Mouse (Mus musculus) liver (tissue): ENCODE results near the gene Adcy7.

Experiments
- DNase-seq: peaks from one replicate; pipeline ENCODE4 v3.0.0-alpha.2; 2020; ENCODE audit warnings: mixed read lengths

Gene Adcy7

DNA sequence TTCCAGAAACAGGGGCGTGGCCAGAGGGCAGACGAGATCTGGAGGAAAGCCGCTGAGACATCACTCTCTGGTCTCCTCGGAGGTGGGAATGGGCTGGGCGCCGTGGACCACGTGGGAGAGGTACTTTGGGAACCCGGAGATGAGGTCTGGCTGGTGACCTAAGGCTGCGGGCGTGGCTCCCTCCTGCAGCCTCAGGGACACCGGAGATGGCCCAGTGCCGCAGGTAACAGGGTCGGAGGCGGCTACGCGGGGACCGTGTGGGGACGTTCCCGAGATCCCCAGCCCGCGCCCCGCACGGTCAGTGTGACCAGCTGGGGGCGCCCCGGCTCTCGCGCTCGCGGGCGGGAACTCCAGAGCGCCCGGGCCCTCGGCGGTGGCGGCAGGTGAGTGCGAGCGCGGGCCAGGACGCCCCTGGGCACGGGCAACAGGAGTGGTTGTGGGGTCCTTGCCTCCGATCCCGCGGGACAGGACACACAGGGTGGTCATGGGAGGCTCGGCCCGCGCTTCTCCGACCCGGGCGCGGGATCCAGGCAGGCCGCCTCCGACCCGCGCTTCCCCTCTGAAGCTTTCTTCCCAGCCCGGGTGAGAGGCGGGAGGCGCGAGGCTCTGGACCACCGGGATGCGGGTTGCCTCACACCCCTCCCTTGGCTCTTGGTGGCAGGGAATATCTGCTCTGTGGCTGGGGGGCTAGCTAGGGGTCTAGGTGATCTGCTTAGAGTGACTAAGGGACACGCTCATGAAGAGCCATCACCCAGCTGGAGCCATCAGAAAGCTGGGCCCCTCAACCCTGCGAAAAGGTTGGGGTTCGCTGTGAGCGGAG, at the start of gene Adcy7:
Gene Adcy7 (plus strand): TSS at position 173 of the 820 bp plus-strand sequence.
- peak; percentile 77 for DNase-seq

DNA sequence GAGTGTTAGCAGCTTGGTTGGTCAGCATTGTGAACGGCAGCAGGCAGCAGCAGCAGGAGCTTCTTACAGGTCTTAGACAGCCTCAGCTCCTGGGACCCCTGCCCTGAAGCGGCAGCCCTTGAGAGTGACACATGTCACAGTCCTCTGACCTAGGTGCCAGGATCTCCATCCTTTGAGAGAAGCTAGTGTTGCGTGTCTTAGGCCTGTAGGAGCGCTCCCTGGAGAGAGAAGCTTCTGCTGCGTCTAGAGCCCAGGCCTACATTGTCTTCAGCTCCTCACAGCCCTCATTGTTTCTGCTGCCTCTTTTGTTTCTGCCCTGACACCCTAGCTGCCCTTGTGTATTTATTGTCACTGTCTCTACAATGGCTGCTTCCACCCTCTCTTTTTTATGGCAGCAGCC, 46.8 kb upstream of the Adcy7 start:
- DNase-seq = no peak

DNA sequence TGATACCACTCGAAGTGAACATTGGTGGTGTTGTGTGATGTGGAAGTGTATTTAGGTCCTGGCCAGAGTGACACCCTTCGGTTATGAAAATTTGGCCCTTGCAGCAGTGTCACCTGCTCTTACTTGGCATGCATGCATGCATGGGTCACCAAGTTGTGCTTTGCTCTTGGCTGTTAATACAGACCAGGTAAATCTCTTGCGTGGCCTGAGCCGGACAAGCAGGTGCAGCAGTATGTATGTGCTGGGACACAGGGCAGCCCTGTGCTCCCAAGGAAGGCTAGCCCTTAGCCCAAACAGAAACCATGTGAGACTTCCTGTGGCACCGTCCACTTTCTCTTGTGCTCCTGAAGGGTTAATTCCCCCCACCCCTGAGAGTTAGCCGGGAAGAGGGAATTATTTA, 44.4 kb upstream of the Adcy7 start:
- DNase-seq = no peak

DNA sequence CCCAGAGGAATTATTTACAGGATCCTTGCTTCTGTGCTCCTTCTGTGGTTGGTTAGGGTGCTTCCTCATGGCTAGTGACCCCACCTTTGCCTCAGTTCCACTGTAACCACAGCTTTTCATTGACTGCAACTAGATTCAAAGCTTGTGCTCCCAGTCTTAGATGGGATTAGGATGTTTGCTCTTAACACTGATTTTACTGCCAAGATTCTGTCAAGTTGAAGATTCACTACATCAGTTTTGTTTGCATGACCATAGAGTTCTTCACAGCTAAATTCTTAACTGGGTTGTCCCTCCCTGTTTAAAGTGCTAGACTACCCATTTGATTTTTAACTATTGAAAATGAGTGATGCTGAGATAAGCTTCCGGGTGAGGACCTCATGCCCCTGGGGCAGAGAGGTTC, 43.9 kb upstream of the Adcy7 start:
- DNase-seq = no peak

DNA sequence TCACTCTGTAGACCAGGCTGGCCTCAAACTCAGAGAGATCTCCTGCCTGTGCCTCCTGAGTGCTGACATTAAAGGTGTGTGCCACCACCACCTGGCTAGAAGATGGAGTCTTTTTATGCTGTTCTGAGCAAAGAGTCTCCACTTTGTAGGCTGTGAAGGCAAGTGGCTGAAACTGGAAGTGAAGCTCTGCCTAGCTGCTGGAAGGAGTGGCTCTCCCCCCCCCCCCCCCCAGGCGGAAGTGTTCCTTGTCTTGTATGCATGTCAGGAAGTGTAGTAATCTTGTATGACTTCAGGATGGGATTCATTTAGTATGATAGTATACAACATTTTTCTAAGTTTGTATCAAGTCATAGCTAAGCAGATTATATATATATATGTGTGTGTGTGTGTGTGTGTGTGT, 43.4 kb upstream of the Adcy7 start:
- peak; percentile 11 for DNase-seq

DNA sequence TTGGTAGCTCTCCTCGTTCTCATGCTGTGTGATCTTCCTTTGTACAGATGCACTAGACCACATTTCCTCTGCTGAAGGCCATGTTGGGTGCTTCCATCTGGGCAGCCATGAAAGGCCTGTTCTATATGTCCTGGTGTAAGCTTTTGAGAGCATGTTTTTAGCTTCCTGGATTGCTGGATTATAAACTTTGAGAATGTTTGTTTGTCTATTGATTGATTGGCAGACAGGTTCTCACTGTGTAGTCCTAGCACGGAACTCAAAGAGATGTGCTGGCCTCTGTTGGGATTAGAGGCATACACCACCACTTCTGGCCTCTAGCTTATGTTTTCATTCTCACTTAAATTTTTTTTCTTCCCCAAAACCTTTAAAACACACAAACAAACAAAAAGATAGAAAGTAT, 35.5 kb upstream of the Adcy7 start:
- DNase-seq = no peak

DNA sequence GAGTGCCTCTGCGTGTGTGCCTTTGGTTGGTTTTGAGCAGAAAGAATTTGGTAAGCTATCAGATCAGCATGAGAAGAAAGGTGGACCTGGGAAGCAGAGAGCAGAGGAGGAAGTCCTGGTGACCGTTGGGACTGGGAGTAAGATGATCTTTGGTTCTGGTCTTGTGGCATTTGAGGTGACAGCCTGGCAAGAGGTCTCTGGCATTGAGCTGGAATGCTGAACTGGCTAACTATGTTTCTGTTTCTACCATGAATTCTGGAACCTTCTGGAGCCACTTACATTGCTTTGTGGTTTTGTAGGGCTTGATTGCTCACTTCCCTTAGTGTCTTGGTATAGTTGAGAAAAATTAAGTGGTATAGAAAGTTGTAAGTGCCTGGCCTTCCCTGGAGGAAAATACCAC, 34.6 kb upstream of the Adcy7 start:
- DNase-seq = no peak

DNA sequence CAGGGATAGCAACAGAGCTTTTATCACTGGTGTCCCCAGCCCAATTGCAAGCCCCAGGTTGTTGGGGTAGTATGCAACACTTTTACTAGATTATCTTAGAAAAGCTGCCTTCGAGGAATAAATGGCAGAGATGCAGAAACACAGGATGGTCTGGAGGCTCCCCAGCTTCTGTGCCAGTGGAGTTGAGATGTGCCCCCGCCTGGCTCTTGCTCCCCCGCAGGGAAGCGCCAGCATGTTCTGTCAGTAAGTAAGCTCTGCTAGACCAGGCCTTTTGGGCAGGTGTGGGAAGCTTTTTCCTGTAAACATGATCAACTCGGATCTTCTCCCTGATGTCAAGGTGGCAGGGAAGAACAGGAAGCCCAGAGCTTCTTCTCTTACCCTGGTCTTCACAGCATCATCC, 32.9 kb upstream of the Adcy7 start:
- DNase-seq = no peak

DNA sequence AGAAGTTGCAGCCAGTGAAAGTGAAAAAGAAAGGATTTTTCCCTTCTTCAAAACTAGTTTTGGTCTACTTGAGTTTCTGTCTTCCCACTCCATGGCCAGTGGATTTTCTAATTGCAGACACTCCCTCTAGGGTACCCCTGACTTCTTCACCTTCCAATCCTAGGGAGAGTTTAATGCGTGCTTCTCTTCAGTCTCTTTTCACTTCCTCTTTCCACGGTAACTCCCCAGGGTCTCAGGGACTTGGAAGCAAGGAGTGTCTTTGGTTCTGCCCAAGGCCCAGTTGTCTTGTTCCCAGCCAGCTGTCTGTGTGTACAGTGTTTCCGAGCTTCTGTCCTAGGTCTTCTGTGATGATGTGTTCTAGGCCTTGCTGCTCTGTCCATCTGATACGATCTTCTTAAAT, 30.3 kb upstream of the Adcy7 start:
- no peak for DNase-seq

DNA sequence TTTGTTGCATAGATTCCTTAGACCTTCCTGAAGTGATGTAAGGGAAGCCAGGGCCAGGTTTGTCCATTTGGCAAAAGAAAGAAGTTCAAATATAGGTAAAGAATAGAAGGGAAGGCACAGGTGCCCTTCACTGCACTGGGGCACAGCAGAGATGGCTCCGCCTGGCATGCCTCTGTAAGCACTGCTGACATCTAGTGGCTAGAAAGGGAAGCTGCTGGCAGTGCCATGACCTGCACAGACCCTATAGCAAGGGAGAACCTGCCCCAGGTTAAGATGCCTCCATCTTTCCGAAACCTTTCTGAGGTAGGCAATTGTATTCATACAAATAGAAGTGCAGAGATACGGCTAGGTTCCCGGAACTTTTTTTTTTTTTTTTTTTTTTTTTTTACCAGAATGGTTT, 27.9 kb upstream of the Adcy7 start:
- peak; percentile 65 for DNase-seq

DNA sequence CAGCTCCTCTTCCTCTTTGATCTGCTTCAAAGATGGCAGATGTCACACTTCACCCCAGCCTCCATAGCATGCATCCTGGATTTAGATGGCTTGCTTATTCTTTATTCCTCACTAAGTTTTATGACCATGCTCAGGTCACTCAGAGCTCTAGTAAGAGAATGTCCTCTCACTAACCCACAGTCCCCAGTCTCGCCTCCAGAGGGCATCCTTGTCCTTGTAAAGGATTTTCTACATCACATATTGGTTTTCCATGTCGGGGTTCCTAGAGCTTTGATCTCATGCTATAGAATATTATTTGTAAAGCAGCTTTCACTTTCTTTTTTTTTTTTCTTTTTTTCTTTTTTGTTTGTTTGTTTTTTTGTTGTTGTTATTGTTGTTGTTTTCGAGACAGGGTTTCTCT, 19.4 kb upstream of the Adcy7 start:
- DNase-seq = peak; percentile 69

DNA sequence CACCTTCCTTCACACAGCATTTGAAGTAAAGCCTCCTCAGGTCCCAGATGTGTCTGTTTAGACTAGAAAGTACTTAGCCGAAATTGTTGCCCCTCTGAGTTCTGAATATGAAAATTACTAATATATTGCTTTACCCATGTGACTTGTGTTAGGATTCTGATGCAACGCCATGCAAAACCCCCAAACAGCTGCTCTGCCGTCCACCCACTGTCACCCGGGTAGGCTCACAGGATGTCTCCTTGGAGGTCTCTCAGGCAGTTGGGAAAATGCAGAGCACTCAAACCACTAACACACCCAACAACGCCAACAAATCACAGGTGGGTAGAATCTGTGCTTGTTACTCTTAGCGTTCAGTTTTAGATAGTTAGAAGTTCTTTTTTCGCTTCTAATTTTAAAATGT, 17.2 kb upstream of the Adcy7 start:
- DNase-seq = no peak

DNA sequence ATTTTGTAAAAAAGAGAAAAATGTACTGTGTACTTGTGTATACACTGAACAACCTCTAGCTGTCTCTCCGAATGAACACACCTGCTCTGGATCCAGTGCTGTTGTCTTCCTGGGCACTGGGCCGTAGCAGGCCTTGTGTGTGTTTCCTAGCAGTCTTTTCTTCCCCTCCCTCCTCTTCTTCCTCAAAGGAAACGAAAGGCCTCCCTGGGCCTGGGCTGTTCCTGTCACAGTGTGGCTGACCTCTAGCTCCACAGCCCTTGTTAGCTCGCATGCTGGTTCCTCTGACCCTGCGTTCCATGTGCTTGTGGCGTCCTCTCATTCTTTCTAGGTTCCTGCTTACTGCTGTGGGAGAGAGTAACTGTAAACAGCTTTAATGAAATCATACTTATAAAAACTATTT, 14.2 kb upstream of the Adcy7 start:
- no peak for DNase-seq

DNA sequence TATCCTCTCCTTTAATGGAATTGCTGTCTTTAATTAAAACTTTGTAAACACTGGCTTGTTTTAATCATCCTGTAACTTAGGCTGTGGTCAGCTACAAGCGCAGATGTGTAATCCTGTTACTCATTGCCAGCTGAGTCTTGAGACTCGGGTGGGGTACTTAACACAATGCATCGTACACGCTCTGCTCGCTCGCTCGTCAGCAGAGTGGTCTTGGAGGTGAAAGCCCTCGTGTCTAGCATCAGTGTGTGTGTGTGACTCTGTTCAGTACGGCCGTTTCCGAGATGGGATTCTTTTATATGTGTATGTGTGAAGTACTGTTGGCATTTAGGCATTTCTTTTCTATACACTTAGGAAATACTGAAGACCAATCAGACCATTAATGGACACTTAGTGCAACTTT, 13.7 kb upstream of the Adcy7 start:
- DNase-seq = no peak

DNA sequence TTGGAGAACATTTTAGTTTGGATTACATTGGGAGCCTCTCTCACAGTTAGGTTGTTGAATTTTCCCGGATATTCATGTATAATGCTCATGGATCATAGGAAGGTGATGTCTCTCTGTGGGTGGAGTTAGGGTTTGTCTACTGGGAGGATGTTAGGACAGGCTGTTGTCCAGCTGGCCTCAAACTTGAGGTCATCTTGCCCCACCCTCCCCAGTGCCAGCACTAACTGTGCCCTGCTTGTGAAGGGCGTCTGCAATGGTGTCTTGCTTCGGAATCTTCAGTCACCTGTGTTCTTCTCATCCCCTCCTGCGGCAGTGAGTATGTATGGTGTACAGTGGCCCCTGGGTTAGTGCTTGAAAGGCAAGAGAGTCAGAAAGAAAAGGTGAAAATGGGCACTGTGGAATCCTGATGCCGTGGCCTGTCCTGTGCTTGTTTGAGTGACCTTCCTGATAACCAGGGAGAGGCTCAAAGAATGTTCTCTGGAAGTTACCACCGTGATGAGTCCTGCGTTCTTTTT, 11.7 kb upstream of the Adcy7 start:
- no peak for DNase-seq

DNA sequence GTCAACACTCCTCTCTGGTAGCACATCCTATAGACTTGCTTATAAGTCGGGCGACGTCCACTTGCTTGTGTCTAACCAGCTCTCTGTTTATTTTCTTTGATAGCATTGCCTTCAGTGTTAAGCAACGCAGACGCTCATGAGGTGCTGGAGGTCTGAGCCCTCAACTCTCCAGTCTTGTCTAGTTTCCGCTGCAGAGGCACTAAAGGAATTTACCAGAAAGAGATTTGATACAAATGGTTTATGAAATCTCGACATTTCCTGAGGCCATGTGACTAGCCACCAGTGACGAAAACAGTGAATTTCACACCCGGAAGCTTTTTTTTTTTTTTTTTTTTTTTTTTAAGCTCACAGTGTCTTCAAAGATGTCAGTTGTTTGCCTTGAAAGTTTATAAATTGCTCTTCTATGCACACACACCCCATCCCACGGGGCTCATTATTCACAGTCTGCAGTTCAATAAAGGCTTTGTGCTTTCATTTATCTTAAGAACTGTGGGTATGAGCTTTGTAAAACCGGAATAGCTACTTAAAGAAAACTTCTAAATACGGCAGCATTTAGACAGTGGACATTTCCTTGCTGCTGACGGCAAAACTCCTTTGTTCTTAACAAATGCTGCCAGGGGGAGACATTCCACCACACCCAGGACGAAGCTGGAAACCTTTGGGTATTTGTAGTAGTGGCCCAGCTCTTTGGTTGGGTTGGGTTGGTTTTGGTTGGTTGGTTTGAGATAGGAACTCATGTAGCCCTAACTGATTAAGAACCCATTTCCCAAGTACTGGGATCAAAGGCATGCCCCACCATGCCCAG, 9.2 kb upstream of the Adcy7 start:
- no peak for DNase-seq

DNA sequence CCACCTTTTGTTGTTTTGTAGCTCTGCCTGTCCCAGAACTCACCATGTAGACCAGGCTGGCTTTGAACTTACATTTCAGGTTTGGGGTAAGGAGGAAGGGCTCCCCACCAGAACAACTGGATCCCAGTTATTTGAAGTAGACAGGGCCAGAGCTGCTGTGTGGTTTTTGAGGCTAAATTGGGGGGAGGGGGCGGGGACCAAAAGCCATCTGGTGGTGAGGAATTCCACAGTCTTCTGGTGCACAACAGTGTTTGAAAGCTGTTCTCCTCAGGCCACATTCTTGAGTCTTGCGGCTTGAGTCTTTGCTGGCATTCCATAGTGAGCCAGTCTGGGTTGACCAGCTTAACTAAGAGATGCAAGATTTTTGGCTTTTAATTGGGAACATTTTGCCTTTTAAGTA, 6.7 kb upstream of the Adcy7 start:
- DNase-seq = no peak

DNA sequence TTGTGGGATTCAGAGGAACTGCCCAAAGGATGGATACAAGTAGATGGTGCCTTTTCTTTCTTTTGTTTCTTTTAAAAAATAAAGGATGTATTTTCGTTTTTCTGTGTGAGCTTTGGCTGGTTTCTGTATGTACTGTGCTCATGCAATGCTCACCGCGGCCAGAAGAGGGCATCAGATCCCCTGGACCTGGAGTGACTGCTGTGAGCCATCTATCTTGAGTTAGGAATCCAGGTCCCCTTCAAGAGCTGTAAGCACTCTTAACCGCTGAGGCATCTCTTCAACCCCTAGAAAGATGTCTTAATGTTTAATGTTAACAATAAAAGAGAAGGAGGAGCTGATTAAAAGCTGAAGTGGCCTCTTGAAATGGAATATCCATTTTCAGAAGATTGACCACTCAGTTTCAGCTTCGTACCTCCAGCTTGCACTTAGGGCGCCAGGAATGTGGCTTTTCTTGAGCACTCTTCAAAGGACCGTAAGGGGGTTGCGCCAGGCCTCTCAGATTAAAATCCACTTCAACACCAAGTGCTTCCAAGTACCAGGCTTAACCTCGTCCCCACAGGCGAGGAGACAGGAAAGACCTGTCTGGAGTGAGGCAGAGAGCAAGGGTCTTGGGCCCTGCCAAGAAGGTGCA, 5.9 kb upstream of the Adcy7 start:
- DNase-seq = peak; percentile 84

DNA sequence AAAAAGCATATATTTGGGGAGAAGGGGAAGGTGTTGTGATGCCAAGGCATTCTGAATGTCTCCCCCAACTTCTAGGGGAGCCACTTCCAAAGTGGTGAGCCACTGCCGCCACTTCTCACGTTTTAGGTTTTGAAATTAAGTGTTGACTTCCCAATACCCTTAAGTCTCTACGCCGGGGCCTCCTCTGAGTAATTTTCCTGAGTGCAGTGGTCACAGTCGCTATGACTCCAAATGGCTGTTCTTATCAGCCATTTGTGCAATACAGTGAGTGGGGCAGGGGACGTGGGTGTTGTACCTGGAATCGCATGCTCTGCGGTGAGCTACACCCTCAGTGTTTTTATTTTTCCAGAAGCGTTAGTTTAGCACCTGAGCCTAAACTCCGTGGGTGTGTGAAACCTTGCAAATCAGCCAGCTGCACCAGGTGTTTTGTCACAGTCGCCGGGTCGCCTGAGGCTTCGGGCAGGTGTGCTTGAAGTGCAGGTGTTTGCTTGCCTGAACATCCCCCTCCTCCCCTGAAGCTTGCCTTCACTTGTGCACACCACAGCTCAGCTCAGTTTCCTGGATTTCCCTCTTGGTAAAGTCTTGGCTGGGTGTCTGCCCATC, 5.3 kb upstream of the Adcy7 start:
- no peak for DNase-seq

DNA sequence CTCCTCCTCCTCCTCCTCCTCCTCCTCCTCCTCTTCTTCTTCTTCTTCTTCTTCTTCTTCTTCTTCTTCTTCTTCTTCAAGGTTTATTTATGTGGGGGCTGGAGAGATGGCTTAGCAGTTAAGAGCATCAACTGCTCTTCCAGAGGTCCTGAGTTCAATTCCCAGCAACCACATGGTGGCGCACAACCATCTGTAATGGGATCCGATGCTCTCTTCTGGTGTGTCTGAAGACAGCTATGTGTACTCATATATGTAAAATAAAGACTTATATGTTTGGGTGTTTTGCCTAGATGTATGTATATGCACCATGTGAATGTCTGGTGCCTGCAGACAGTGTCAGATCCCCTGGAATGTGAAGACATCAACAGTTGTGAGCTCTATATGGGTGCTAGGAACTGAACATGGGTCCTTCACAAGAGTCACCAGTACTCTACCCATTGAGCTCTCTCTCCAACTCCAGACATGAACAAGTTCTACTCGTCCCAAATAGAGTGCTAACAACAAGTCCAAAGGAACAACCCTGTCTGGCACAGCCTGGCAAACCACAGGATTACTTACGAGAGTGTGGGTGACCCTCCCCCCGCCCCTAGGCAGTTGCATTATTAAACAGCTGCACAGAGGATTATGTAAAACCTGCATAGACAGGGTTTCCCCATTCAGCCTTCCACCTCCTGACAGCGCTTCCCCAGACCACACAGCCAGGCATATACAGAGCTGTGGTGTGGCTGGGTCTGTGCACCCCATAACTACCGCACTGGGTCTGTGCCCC, 2.9 kb upstream of the Adcy7 start:
- no peak for DNase-seq

DNA sequence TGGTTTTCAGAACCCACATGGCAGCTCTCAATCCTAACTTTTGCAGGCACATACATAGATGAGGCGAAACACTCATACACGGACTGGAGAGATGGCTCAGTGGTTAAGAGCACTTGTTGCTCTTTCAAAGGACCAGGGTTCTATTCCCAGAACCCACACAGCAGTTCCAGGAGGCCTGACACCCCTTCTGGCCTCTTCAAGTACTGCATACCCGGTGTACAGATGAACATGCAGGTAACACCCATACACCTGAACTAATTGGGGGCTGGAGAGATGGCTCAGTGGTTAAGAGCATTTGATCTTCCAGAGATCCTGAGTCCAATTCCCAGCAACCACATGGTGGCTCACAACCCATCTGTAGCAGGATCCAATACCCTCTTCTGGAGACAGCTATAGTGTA, 2.1 kb upstream of the Adcy7 start:
- DNase-seq = no peak

DNA sequence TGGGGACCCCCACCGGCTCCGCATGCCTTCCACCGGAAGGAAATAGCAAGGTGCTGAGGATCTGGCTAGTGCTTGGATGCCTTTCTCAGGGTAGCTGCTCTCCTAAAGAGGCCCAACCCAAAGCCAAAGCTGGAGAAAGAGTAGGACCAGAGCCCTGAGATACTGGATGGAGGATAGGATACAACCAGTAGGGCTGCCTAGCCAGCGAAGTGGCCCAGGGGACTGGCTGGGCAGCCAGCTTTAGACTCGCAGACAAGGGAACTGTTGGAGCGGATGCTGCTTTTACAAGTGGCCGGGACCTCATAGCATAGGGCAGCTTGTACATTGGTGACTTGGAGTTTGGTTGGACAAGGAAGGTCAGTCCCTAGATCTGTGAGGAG, 838 bp downstream of the Adcy7 start:
- DNase-seq = no peak

DNA sequence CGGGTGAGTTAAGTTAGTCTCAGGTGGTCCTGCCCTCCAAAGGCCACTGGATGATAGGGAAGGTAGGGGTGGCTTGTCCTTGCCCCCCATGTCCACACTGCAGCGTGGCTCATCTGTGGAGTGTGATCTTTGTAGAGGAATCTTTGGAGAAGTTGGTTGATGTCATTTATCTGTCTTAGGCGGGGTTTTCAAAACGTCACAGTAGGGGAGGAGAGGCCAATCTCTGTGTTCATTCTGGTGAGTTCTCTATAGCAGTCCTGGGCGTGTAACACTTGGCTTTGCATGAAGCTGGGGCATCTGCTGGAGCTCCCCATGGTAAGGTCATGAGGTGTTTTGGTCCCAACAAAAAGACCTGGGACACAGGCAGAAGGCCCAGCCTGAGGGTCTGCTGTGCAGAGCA, 1.9 kb downstream of the Adcy7 start:
- no peak for DNase-seq
